Mouse (Mus musculus) retina, adult 2 months (tissue): ENCODE data around the gene A630023A22Rik.

ENCODE experiments used
- DNase-seq: peaks from one replicate; pipeline ENCODE4 v3.0.0-alpha.2; 2012; ENCODE audit warnings: low read depth, low spot score

The A630023A22Rik gene

DNA sequence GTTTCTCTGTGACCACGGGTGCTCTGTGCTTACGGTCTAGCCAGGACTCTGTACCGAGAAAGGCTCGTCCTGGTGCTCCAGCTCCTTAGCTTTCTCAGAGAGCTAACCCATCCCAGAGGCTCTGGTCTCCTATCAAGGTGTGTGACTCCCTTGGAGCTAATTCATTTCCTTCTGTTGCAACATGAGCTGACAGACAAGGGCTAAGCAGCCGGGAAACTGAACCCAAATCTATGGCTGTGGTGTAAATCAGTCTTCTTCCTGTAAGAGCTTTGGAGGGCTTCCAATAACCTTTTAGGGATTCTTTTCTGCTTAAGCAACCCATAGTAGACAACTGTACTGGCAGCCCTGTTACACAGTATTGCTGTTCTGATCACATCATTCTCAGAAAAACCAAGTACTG lies at the start of gene A630023A22Rik:
Gene A630023A22Rik (minus strand): TSS at position 154 of the 400 bp plus-strand sequence.
- DNase-seq: no peak

DNA sequence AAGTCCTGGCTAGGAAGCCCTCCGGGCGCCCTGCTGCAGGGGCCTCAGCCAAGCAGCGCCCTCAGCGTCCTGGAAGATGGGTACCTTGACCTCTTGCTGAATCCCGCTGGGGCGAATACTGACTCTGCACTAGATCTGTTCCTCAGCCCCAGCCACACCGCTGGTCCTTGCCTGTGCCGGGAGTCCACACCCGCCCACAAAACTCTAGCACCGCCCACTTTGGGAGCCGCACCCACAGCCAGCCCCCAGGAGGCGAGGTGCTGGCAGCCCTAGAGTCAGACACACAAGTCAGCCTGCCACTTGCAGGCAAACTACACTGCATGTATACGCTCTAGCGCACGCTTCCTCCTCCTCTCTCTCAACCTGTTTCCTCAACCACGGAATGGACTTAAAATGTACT lies 49.8 kb upstream of the A630023A22Rik start, which contains the start of gene Npy4r:
Gene Npy4r (minus strand): TSS at position 148 of the 400 bp plus-strand sequence.
- DNase-seq: no peak

DNA sequence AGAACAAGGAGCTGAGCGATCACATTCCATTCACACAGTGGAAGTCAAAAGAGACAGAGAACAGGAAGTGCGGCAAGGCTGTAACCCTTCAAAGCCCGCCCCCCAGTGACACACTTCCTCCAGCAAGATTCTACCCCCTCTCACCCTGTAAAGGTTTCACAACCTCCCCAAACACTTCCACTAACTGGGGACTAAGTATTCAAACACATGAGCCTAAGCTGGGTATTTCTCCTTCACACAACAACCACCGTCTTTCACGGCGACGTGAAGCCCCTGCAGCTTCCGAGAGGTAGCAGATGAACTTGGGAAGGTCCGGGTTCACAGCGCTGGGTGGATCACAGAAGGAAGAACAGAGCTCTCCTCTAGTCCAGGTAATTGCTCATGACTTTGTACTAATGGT lies 40.4 kb upstream of the A630023A22Rik start:
- DNase-seq: no peak

GRCm38 (mm10) chr14:34142316-34142715 lies 39.8 kb upstream of the A630023A22Rik start:
- DNase-seq: no peak

- DNase-seq: no peak
Observed at GRCm38 (mm10) chr14:34139671-34140664, 37.4 kb upstream of the A630023A22Rik start.

- DNase-seq: no peak
Observed at GRCm38 (mm10) chr14:34135391-34135790, 32.8 kb upstream of the A630023A22Rik start.

- no peak for DNase-seq
Observed at GRCm38 (mm10) chr14:34131216-34131615, 28.7 kb upstream of the A630023A22Rik start.

DNA sequence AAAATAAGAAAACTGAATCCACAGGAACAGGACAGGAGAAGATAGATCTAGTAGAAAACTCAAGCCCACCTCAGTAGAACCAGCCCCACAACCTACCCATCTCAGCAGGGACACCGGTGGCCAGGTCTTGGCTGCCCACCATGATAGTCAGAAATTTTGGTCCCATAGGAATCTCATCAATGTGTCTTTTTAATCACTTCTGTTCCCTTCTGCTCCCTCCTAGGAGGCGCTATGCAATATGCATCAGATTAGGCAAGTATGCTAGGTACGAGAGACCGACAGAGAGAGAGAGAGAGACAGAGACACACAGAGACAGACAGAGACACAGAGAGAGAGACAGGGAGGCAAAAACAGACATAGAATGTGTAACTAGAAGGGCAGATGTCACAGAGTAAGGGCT lies 19.1 kb upstream of the A630023A22Rik start:
- no peak for DNase-seq

DNA sequence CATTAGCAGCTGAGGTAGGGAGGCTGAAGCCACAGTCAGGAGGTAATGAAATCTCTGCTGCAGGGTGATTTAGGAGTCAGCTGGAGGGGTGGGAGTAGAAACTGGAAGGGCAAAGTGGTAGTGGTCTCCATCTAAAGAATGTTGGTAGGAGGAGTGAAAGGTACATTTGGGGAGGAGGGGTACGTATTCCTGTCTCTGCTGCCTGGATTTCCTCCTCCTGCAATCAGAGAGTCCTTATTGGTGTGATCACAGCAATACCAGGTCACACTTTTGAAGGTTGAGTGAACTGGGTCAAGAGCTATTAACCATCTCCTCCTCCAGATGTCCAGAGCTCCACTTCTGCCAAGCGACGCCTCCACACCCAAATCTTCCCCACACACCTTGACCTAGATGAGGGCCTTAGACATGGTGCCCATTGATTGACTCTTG lies 18.4 kb upstream of the A630023A22Rik start:
- no peak for DNase-seq

DNA sequence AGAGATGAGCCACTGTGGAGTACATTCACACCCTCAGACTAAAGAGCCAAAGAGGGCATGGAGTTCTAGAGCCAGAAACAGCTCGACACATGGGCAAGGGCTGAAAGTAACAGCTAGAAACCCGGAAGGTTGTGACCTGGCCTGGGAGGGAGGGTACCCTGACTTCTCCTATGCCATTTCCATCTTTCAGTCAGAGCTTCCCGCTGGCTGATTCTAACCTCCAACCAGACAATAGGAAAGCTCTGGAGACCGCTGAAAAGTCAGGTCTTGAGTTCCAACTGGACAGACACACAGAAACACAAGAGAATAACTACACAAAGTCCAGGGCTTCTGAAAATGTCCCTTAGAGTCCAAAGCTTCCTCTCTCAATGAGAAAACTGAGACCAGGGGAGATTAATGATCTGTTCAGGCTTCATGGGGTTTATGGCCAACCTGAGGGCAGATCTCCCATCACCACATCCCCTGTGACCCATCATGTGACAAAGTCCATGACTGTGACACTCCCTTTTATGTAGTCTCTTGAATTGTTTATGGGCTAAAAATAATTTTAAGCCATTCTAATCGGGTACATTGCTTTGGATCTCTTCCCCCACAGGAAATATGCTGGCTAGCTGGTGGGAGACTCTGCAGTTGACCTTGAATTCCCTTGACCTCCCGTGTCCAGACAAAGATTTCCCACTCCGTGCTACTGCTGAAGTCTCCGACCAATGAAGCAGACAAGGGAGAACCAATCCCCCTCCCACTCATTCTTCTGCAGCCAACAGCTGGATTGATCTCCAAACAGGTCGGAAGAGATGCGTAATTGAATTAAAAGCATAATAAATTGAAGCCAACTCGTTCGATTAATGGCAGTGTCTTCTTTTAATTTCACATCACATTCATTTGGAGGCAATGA lies 17.7 kb upstream of the A630023A22Rik start:
- DNase-seq: no peak

GRCm38 (mm10) chr14:34119046-34119723 lies 16.6 kb upstream of the A630023A22Rik start:
- no peak for DNase-seq

GRCm38 (mm10) chr14:34114311-34114710 lies 11.8 kb upstream of the A630023A22Rik start:
- no peak for DNase-seq

DNA sequence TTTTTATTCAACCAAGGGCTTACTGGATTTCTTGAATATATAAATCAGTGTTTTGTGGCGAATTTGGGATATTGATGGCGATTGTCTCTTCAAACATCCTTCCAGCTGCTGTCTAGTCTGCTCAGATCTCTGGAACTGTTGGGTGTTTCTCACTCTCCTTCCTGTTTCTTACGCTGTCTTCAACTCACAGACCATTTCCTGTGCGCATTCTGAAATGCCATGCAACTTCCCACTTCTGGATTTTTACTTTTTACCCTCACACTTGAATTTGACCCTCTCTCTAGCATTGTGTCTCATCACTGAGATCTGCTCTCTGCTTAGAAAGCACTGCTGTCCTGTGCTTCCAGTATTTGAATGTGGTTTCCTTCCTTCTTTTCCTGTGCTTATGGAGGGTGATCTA lies 5.0 kb upstream of the A630023A22Rik start:
- DNase-seq: no peak

DNA sequence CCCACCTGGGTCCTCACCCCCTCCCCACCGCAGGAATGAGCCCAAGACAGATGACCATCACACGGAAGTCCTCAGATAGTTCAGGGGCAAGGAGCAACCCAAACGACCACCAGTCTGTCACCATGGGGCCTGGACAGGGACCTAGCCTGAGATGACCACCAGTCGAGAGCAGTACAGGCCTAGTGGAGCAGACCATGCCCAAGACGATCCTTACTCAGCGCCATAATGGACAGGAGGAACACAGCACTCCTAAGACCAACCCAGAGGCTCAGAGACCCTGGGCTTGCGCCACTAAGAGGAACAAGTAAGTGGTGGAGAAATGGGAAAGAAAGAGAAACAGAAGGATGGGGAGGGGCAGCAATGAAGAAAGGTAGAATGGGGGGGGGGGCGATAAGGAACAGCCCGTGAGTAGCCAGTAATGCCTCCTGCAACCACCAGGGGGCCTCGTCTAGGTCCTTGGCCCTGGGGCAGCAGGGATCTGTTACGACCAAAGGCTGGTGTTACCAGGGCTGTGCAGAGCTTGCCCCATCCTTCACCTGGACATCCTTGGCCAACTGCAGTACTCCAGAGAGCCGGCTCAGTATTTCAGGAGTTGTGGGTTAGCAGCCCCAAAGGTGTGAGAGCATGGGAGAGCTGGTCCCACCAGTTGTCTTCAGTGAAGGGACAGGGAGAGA lies 4.0 kb upstream of the A630023A22Rik start:
- no peak for DNase-seq

DNA sequence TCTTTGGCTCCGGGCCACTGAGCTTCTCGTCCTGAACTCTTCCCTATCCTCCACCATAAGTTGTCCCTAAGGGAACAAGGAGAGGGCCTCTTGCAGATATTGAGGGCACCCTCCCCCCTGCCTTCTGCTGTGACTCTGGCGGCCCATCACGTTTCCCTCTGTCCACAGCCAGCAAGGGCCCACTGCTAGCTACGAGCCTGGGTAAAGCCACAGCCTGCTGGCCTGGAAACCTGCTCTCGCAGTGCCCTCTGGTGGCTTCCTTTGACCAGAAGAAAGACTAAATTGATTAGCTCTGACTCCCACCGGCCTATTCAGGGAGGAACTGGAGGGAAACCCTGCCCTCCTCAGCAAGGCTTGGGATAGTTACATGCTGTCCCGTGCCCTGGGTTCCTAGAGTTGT lies 2.3 kb upstream of the A630023A22Rik start:
- peak; percentile 58 for DNase-seq

GRCm38 (mm10) chr14:34103855-34104254 lies 1.3 kb upstream of the A630023A22Rik start:
- no peak for DNase-seq

DNA sequence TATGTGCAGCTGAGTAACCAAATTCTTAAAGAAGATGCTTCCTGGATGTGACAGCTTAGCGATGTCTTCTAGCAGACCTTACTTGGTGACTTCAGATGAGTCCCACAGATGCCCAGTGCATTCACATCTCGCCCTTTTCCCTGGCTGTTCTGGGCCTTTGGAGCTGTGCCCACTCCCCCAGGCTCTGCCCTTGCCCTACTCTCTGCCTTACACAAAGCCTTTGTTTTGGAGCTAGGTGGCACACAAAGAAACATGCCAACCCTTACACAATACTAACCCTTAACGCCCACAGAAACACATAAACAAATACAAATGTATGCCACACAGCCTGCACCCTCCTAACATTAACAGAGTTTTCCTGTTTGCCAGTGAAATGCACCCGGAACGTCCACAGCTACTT lies 6.4 kb downstream of the A630023A22Rik start:
- no peak for DNase-seq

- DNase-seq: no peak
Observed at GRCm38 (mm10) chr14:34092856-34093255, 9.7 kb downstream of the A630023A22Rik start.

DNA sequence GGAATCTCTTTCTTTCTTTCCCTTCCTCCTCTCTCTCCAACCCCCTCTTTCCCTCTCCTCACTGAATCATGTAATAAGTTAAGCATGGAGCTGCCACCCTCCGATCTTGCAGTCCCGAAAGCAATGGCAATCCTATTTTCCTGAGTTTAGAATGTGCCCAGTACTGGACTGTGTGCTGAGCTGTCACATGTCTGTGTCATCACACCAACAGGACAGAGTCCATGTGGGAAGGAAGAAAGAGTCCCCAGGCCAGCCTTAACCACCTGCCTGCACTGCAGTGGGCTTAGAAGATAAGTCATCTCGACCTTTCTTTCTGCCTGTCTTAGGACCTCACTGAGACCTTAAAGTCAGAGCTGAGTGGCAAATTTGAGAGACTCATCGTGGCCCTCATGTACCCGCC lies 11.1 kb downstream of the A630023A22Rik start:
- no peak for DNase-seq

GRCm38 (mm10) chr14:34089796-34090195 lies 12.8 kb downstream of the A630023A22Rik start:
- no peak for DNase-seq

- DNase-seq: no peak
Observed at GRCm38 (mm10) chr14:34087856-34088398, 14.6 kb downstream of the A630023A22Rik start.
